Mouse (Mus musculus) intestine, embryonic 16.5 days (tissue): ENCODE data around the gene Ap1b1. TPM values are rescaled to one million over a fixed set of nuclear protein-coding genes. Genes with fewer than 3 reads are reported as not detected.

ENCODE experiments used
- ATAC-seq: fragments of 200-750 bp; cut with Nextera tagmentation; 2 replicates; pipeline ENCODE4 v1.8.0; 2017; ENCODE audit warnings: moderate TSS enrichment, moderate library complexity
- H3K27ac ChIP-seq: fragments of 300-500 bp; sonication (generic); 2 replicates; pipeline ENCODE4 v1.5.1; 2014; ENCODE audit warnings: mild to moderate bottlenecking, low read length
- H3K27me3 ChIP-seq: fragments of 300-500 bp; sonication (generic); replicated peaks from 2 replicates; pipeline ENCODE4 v1.6.1; 2014; ENCODE audit warnings: low read length, control low read depth, mixed read lengths; ENCODE audit not compliant: control insufficient read depth, insufficient read depth
- H3K36me3 ChIP-seq: fragments of 300-500 bp; sonication (generic); 2 replicates; pipeline ENCODE4 v1.6.1; 2014; ENCODE audit warnings: low read length, control low read depth; ENCODE audit not compliant: control insufficient read depth, insufficient read depth
- H3K4me1 ChIP-seq: fragments of 300-500 bp; sonication (generic); 2 replicates; pipeline ENCODE4 v1.6.1; 2014; ENCODE audit warnings: low read length, control low read depth, mixed read lengths; ENCODE audit not compliant: control insufficient read depth, insufficient read depth
- H3K4me2 ChIP-seq: fragments of 300-500 bp; sonication (generic); 2 replicates; pipeline ENCODE4 v1.6.1; 2014; ENCODE audit warnings: low read depth, low read length, control low read depth
- H3K4me3 ChIP-seq: fragments of 300-500 bp; sonication (generic); 2 replicates; pipeline ENCODE4 v1.5.1; 2014; ENCODE audit warnings: mild to moderate bottlenecking, low read length
- H3K9ac ChIP-seq: fragments of 300-500 bp; sonication (generic); 2 replicates; pipeline ENCODE4 v1.6.1; 2014; ENCODE audit warnings: low read depth, low read length
- H3K9me3 ChIP-seq: fragments of 300-500 bp; sonication (generic); 2 replicates; pipeline ENCODE4 v1.6.1; 2016; ENCODE audit warnings: low read length, control low read depth; ENCODE audit not compliant: control insufficient read depth
- WGBS: fragments of 180-500 bp; shearing (Covaris S2); extraction: QIAGEN DNeasy Blood & Tissue Kit; methylation state at CpG from one replicate; pipeline ENCODE4 v1.1.7; 2014; 5-methylcytosine and 5-hydroxymethylcytosine counted together
- polyA plus RNA-seq: library from polyadenylated mRNA; unstranded; fragments of >200 nt; fragmentation: Nextera tagmentation; extraction: Ambion mirVana; gene quantifications from 2 replicates; pipeline ENCODE4 v1.2.1, GENCODE M21; 2015

Ap1b1 gene
- polyA plus RNA-seq, 1 experiment from 2014 or later: 81.2 TPM

DNA sequence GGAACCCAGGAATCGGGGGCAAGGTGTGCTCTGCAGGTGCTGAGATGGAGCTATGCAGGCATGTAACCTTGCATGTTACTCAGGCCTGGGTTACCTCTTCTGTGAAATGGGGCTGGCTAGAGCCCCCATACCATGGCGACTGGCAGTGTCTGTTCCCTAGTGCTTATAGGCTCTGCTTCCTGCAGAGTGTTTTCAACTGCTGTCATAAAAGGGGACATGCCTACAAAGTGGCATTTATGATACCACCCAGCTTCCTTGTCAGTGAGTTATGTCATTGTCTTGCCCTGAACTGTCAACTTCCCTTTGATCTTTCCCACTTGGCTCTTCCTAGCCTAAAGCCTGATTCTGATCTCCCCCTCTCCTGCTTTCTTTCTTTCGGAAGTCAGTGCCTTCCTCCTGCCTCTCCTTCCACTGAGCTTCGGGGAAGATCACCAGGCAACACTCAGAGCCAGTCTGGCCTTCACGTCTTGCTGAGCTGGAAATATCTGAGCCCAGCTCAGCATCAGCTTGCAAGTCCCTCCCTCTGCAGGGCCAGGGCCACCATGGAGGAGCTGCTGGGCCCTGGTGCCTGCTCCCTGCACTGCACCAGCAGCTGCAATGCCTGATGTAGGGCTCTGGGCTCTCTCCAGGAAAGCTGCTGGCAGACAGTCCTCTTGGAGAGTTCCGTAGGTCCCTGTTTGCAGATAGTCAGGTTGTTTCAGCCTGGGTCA, 23.4 kb upstream of the Ap1b1 start:
- WGBS: 43% methylated on average over 6 of the region's 6 CpGs
- ATAC-seq: peak; percentile 55; the same call in 1 of the 2 replicates
- Histone ChIP-seq H3K4me2 (no peak overlapping the region), H3K4me3 (no peak overlapping the region), H3K36me3 (no peaks in the 10 kb centered on the region), H3K27ac (no peak overlapping the region), H3K27me3 (no peaks in the 10 kb centered on the region), H3K9me3 (no peaks in the 10 kb centered on the region), H3K9ac (no peak overlapping the region), H3K4me1 (no peaks in the 10 kb centered on the region)

DNA sequence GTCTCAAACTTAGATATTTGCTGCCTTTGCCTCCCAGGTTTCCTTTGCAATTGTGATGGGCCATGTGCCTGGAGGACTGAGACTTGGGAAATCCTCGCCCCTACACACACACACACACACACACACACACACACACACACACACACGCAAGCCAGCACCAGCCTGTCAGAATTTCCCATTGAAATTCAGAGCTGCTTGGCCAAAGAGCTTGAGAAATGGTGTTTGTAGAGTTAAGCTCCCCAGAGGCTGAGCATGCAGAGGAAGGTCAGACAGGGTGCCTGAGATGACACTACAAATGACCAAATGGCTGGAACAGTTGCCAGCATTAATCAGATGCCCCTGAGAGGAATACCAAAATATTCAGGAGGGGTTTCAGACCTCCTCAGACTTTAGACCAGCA, 20.3 kb upstream of the Ap1b1 start:
- H3K36me3 ChIP-seq: no peaks in the 10 kb centered on the region
- H3K4me2 ChIP-seq: no peak overlapping the region
- no peaks in the 10 kb centered on the region for H3K4me1 ChIP-seq
- no peak overlapping the region for H3K27ac ChIP-seq
- H3K9ac ChIP-seq: no peak overlapping the region
- WGBS: 48% methylated on average over 2 of the region's 2 CpGs
- H3K4me3 ChIP-seq: no peak overlapping the region
- H3K27me3 ChIP-seq: no peaks in the 10 kb centered on the region
- H3K9me3 ChIP-seq: no peaks in the 10 kb centered on the region
- ATAC-seq: no peak

DNA sequence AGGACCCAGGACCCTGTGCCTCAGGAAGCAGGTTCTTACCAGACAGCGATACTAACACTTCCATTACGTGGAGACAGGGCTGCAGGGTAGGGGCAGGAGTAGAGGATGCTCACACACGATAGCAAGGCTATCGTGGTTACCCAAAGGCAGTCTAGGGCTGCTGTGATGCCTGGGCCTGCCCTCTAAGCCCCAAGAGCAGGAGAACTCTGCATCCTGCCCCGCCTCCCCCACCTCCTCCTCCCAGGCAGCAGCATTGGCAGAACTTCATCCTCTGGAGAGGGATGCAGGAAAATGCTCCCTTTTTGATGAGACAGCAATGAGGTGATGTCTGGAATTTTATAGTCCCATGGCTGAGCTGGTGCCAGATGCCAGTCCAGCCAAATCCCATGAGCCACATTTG, 19.7 kb upstream of the Ap1b1 start:
- no peak overlapping the region for H3K4me2 ChIP-seq
- no peak overlapping the region for H3K9ac ChIP-seq
- no peaks in the 10 kb centered on the region for H3K36me3 ChIP-seq
- H3K9me3 ChIP-seq: no peaks in the 10 kb centered on the region
- no peaks in the 10 kb centered on the region for H3K4me1 ChIP-seq
- ATAC-seq: no peak
- H3K27me3 ChIP-seq: no peaks in the 10 kb centered on the region
- H3K27ac ChIP-seq: no peak overlapping the region
- H3K4me3 ChIP-seq: no peak overlapping the region
- 65% methylated on average over 5 of the region's 5 CpGs for WGBS

DNA sequence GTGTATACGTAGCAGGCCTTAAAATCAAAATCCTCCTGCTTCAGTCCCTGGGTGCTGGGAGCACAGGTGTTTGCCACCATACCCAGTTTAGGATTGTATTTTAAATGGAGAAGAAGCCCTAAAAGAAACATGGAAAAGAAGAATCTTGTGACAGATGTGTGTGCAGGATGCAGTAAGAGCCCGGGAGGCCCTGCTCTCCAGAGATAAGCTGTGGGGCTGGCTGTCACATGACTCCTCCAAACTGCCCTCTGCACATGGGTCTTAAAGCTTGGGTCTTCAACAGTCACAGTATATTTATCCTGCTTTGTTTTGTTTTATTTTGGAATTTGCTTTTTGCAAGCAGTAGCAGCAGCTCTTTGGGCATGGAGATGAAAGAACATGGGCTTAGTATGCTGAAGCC, 19.1 kb upstream of the Ap1b1 start:
- no peak for ATAC-seq
- Histone ChIP-seq H3K9ac (no peak overlapping the region), H3K4me2 (no peak overlapping the region), H3K36me3 (no peaks in the 10 kb centered on the region), H3K27ac (no peak overlapping the region), H3K27me3 (no peaks in the 10 kb centered on the region), H3K4me3 (no peak overlapping the region), H3K9me3 (no peaks in the 10 kb centered on the region), H3K4me1 (no peaks in the 10 kb centered on the region)
- 45% methylated on average over 2 of the region's 2 CpGs for WGBS

DNA sequence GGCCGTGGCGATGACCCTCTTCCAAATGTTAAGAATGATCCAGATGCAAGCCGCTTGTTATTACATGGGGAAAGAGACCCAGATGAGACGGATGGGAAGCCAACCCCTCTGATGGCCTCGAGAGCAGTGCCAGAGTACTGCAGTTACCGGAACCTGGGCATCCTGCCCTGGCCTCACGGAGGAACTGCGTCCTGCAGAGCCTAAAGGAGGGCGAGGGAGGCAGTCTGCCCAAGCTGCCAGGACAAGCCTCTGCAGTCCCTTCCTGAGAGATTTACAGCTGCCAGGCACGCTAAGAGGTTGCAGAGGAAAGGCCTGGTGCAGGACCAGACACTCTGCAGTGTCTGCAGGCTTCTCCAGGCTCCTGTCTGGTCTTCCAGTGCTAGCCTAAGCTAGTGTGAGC, 18.2 kb upstream of the Ap1b1 start:
- Histone ChIP-seq H3K9ac (no peak overlapping the region), H3K27ac (no peak overlapping the region), H3K36me3 (no peaks in the 10 kb centered on the region), H3K4me3 (no peak overlapping the region), H3K27me3 (no peaks in the 10 kb centered on the region), H3K9me3 (no peaks in the 10 kb centered on the region), H3K4me2 (no peak overlapping the region), H3K4me1 (0 out of 2 replicates have a peak, but pooled peaks cover 1% of the 10 kb centered on the region)
- ATAC-seq: no peak
- WGBS: 56% methylated on average over 10 of the region's 10 CpGs

DNA sequence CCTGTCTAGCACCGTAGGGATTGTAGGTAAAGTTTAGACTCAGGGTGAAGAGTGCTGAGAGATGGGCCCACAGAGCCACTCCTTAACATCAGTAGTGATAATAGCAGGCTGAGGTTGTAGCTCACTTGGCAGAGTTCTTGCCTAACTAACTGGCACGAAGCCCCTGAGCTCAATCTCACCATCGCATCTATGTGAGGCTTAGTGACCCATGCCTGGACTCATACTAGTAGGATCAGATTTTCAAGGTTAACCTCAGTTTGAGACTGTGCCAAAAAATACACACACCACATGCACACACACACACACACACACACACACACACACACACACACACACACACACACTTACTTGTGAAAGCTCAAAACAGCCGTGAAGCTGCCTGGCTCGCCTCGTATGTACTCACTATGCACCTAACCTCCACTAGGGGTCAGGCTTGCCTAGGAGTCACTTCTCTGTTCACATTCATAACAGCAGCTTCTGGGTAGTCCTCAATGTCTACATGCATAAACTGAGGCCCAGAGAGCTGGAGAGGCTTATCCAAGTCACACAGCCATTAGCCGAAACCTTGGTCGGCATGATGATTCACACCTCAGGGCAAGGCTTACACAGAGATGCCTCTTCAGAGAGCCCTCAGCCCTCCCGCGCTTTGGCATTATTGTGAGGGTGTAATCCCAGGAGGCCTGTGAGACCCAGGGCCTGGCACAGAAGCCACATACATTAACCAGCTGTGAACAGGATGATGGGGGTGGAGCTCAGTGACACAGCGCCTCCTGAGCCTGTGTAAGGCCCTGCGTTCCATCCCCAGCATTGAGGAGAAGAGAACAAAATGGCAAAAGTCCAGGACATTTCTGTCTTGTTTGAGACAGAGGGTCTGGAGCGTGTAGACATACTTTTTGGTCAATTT, 13.4 kb upstream of the Ap1b1 start:
- Histone ChIP-seq H3K4me1 (0 out of 2 replicates have a peak, but pooled peaks cover 3% of the 10 kb centered on the region), H3K27me3 (no peaks in the 10 kb centered on the region), H3K36me3 (no peaks in the 10 kb centered on the region), H3K27ac (no peak overlapping the region), H3K9me3 (no peaks in the 10 kb centered on the region), H3K9ac (no peak overlapping the region), H3K4me3 (no peak overlapping the region), H3K4me2 (no peak overlapping the region)
- WGBS: 56% methylated on average over 13 of the region's 13 CpGs
- ATAC-seq: no peak

DNA sequence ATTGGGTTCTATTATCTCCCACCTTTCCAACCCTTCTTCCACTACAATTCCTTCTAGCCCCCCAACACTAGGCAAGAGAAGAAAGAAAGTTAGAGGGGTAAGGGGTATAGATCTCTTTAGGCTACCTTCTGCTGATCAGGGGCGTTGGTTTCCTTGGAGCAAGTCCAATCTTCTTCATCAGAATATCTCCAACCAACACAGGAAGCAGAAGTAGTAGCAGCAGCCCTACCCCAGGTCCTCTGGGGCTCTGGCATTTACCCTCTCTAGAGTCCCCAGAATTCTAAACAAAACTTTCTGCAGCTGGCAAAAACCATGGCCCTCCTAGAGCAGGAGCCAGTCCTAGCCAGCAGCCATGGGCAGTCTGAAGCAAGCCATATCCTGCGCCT, 12.8 kb upstream of the Ap1b1 start:
- no peak overlapping the region for H3K4me2 ChIP-seq
- no peak overlapping the region for H3K4me3 ChIP-seq
- no peaks in the 10 kb centered on the region for H3K27me3 ChIP-seq
- no peaks in the 10 kb centered on the region for H3K36me3 ChIP-seq
- no peak overlapping the region for H3K27ac ChIP-seq
- no peak for ATAC-seq
- 85% methylated on average over 2 of the region's 2 CpGs for WGBS
- H3K9ac ChIP-seq: no peak overlapping the region
- H3K9me3 ChIP-seq: no peaks in the 10 kb centered on the region
- H3K4me1 ChIP-seq: 0 out of 2 replicates have a peak, but pooled peaks cover 3% of the 10 kb centered on the region

DNA sequence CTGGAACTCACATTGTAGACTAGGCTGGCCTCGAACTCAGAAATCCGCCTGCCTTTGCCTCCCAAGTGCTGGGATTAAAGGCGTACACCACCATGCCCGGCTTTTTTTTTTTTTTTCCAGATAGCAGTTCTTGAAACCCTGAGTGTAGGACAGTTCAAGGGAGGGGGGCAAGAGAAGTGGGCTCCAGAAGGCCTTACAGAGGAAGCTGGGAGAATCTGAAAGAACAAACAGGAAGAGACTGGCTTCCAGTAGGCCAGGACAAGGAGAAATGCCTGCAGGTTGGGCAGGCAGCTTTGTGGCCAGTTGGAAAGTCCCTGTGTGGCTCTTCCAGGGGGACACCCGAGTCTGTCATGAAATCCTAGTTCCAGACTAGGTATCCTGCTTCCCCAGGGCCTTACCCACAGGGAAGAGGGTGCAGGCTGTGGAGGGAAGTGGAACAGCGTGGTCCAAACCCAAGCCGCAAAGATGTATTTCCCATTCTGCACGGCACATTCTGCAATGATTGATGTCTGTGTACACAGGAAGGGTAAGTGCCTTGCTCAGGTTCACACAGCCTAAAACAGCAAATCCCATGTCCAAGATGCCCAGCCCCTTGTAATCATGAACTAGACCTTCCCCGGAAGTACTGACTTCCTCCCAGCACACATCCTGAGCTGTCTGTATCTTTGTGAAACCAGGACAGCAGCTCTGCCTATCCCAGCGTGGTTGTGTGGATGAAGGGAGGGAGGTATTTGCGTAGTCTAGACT, 12.1 kb upstream of the Ap1b1 start:
- no peak overlapping the region for H3K4me2 ChIP-seq
- 0 out of 2 replicates have a peak overlapping the region, but pooled peaks have one; percentile 29 for H3K27ac ChIP-seq
- H3K4me1 ChIP-seq: 0 out of 2 replicates have a peak, but pooled peaks cover 3% of the 10 kb centered on the region
- H3K9ac ChIP-seq: no peak overlapping the region
- no peaks in the 10 kb centered on the region for H3K9me3 ChIP-seq
- no peaks in the 10 kb centered on the region for H3K27me3 ChIP-seq
- WGBS: 65% methylated on average over 11 of the region's 11 CpGs
- no peaks in the 10 kb centered on the region for H3K36me3 ChIP-seq
- H3K4me3 ChIP-seq: no peak overlapping the region
- ATAC-seq: no peak

DNA sequence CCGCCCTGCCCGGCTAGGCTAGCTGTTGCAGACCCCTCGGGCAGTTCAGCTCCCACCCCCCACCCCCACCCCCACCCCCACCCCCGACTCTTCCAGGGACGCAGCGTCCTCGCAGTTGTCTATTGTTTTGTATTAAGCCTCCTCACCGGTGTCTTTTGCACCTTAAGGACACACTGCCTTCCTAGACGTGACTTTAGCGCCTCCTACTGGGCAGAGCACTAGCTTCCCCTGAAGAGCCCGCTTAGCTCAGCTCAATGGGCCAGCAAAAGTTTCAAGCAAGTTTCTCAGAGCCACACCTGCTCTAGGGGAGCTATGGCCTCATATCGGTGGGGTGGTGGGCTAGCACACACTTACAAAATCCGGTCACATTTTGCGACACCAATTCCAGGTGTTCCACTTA, 11.0 kb upstream of the Ap1b1 start:
- Histone ChIP-seq H3K9ac (no peak overlapping the region), H3K27me3 (no peaks in the 10 kb centered on the region), H3K4me1 (0 out of 2 replicates have a peak, but pooled peaks cover 3% of the 10 kb centered on the region), H3K27ac (no peak overlapping the region), H3K36me3 (no peaks in the 10 kb centered on the region), H3K4me2 (no peak overlapping the region; the same call in 1 of the 2 replicates), H3K4me3 (no peak overlapping the region), H3K9me3 (no peaks in the 10 kb centered on the region)
- peak; percentile 53; the same call in 1 of the 2 replicates for ATAC-seq
- 6% methylated on average over 14 of the region's 14 CpGs for WGBS
